Mouse (Mus musculus) layer of hippocampus, adult 8-10 months (tissue): Measurements from ENCODE around the gene Mcts2. TPM values are rescaled to one million over a fixed set of nuclear protein-coding genes. Genes with fewer than 3 reads are reported as not detected.
"Not testable (repeated sequence)": the region's sequence is repeated elsewhere in the genome, so short reads cannot be mapped to it uniquely, and the experiment has no call there.

Experiments
- DNase-seq, 2 experiments: peaks; one replicate each; pipeline ENCODE4 v3.0.0; 2022; ENCODE audit warnings: low spot score in 2 of 2
- total RNA-seq, 4 experiments: library from RNA; stranded (reverse); gene quantifications; 2 replicates each; pipeline ENCODE4 v1.2.4; 2022

The Mcts2 gene
- total RNA-seq: 10 to 100 TPM; 17.7 to 21.8 (median 19.0) TPM

- DNase-seq: peak; percentile 93 to 95
Measured at GRCm38 (mm10) chr2:152686806-152687267, at the start of gene Mcts2. TSS of gene Mcts2 (plus strand) at chr2:152687035.

DNA sequence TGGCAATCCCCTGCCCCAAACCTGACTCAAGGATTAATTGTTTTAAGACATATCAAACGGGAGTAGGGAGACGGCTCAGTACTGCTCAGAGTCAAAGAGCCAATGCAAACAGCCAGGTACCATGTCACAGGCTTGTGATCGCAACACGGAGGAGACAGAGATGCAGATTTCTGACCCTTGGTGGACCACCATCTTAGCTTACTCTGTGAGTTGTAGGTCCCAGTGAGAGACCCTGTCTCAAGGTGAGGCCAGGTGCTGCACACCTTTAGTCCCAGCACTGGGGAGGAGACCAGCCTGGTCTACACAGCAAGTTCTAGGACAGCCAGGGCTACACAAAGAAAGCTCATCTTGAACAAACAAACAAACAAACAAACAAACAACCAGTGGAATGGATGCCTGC, 49.5 kb upstream of the Mcts2 start:
- no peak for DNase-seq

- DNase-seq: no peak
Measured at GRCm38 (mm10) chr2:152638865-152639264, 48.0 kb upstream of the Mcts2 start.

DNA sequence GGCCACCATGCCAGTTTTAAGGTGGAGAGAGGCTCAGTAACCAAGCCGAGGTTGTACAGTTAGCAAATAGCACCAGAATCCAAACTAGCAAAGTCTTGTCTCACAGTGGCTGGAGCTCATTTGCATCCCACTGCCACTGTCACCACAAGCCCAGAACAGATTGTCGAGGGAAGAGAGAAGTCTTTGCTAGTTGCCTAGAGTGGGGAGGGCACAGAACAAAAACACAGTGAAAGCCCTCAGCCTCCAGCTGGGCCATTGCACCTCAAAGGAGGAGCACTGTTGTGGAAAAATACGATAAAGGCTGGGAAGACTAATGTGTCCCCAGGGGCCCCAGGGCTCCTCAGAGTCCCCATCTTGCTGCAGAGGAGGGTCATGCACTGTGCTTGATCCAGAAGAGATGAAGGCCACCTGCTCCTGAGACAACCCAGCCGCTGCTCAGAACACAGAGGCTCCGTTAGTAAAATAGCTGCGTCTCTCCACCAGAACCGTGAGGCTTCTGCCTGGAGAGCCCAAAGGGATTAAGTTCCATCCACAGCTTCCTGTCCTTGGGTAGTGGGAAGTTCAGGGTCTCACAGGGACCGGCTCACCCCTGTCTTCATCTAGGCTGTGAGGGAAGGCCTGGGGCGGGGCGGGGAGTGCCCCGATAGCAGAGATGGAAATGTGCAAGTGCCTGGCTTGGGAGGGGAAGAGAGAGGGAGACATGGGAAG, 47.3 kb upstream of the Mcts2 start:
- no peak for DNase-seq

GRCm38 (mm10) chr2:152652901-152653620, 33.8 kb upstream of the Mcts2 start:
- DNase-seq: no peak

DNA sequence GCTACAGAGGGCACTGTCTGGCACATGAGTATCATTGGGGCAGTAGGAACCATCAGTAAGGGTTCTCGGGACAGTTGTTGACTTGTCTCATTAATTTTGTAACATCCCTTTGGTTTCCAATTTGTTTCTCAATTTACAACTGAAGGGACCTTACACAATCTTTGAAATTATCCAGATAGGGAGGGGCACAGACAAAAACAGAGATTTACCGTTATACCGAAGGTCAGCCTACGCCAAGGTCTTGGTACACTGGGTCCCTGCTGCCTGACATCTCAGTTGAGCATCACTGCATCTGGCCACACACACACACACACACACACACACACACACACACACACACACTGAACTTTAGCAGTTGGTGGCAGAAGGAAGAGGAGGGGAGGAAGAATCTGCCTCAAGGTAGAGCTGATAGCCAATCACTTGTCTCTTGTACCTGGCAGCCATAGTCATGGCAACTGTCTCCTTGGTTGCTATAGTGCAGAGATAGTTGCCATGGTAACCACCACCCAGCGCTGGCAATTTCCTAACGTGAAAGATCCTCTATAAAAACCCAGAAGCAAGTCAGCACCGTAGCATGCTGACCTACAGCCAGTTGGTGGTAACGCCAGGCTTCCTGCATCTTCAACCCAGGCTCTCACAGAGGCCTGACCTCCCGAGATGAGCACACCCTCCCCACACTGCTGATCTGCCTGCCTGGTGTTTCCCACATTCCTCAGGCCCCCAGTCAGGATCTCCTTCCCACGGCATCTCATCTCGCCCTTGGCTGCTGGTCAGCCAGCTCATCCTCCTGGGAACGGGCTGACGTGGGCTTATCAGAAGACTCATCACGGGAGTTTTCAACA, 32.7 kb upstream of the Mcts2 start:
- DNase-seq: peak; percentile 81 to 83

DNA sequence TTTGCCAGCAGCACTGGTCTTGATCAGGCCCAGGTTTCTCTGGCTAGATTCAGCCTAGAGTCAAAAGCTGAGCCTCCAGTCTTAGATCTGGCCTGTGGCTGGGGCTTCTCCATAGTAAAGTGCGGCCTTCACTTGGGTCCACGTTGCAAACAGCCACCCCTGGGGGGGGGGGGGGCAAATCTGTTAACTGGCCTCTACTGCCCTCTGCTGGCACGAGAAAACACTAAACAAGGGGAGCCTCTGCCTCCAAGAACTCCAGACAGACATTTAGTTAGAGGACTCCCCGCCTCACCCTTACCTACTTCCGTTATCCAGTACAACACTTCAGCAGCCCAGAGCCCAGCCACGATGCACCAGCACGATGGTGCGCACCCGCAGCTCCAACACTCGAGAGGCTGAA, 29.4 kb upstream of the Mcts2 start:
- no peak for DNase-seq

DNA sequence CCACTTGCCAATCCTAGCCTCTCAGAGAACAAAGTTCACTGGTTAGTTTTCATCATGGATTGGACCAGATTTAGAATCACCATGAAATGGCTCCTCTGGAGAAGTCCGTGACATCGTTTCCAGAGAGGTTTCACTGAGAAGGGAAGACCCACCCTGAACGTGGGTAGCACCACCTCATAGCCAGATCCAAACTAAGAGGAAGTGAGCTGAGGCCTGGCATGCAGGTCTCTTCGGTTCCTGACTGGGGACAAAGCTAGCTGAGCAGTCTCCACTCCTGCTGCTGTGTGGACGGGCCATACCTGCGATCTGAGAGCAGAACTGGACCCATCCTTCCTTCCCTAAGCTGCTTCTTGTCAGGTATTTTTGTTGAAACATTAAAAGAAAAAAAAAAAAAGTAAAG, 25.7 kb upstream of the Mcts2 start:
- DNase-seq: no peak

- DNase-seq: not testable (repeated sequence)
Measured at GRCm38 (mm10) chr2:152666191-152666590, 20.6 kb upstream of the Mcts2 start.

GRCm38 (mm10) chr2:152669256-152669638, 17.6 kb upstream of the Mcts2 start, which contains the start of gene H13:
TSS of gene H13 (plus strand) at chr2:152669461.
- DNase-seq: peak; percentile 88 to 90

DNA sequence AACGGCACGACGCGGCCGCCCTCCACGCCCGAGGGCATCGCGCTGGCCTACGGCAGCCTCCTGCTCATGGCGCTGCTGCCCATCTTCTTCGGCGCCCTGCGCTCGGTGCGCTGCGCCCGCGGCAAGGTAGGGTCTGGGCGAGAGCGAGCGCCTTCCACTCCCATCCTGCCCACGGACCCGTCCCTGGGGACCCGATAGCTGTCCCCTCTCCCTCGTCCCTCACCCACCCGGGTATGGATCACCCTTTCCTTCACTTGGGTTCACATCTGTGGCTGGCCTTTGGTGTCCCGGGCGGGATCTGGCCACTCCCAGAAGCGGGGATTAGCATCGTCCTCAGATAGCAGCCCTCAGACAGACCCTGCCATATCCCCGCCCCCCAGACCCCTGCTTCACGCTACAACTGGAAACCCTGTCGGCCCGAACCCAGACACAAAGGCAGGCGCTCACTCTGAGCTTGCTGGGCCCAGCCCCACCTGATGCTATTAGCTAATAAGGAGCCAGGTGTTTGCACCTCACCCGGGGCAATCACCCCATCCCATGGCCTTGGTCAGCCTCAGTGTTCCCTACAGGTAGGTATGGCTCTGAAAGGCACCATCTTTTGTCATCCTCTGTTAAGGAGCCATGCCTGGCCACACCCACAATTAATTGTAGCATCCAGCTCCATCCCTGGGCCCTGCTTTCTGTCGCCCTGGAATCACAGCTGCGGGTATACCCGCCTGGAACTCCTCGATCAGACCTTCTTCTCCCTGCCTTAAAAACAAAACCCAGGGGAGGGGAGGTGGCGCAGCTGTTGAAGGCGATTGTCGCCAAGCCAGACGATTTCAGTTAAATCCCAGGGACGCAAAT, 17.0 kb upstream of the Mcts2 start:
- no peak for DNase-seq

DNA sequence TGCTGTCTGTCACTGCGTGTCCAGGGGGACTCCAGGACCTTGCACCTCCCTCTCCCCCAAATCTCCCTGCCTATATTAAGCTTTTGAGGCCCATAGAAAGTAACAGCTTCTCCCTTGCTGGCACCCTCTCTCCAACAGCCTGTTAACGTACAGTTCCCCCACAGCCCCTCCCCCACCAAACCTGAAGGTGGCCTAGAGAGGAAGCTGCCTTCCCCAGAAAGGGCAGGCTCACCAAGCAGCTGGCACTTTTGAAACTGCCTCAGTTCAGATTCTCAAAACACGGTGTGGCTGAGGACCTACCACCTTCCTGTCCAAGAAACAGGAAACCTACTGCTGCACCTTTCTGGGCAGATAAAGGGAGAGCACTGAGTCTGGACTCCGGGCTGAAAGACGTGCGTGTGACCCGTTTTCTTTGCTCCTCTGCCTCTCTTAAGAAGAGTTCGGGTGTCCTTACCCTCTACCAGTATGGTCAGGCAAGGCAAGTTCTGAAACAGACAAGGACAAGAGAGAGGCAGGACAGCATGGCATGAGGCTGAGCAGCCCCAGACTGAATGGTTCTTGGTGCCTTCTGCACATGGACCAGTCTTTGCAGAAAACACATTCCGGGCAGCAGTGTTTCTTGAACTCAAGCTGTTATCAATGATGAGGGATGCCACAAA, 15.7 kb upstream of the Mcts2 start:
- DNase-seq: no peak

GRCm38 (mm10) chr2:152671642-152671999, 15.2 kb upstream of the Mcts2 start:
- DNase-seq: no peak

DNA sequence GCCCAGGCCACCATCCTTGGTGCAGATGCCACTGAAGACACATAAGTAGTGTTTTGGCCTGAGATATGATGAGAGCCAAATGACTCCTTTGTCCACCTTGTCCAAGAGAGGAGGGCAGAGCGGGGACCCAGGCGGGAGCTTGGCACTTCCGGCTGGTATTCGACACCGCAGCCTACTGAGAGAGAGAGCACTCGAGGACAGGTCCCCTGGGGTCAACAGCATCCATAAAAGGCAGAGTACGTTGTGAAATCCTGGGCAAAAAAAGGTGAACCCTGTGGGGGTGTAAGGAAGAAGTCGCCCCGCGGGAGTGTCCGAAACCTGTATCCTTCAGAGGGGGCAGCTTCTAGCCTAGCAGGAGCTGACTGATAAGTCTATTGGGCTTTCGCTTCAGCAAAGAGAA, 14.7 kb upstream of the Mcts2 start:
- DNase-seq: no peak

DNA sequence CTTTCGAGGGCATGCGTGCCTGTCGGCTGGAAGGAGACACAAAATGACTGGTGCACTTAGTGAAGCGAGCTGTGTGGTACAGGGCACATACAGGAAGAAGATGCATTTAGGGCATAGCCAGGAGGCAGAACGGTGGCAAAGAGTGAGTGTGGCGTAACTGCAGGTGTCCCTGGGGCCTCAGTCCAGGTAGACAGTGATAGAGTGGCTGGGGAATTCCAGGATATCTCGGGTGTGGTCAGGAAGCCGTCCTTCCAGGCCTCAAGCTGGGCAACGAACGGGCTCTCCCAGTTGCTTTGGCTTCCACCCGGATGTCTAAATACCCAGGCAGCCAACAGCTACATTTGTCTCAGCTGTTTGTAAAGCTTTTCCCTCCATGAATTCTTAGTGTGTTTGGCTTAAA, 12.7 kb upstream of the Mcts2 start:
- DNase-seq: no peak

DNA sequence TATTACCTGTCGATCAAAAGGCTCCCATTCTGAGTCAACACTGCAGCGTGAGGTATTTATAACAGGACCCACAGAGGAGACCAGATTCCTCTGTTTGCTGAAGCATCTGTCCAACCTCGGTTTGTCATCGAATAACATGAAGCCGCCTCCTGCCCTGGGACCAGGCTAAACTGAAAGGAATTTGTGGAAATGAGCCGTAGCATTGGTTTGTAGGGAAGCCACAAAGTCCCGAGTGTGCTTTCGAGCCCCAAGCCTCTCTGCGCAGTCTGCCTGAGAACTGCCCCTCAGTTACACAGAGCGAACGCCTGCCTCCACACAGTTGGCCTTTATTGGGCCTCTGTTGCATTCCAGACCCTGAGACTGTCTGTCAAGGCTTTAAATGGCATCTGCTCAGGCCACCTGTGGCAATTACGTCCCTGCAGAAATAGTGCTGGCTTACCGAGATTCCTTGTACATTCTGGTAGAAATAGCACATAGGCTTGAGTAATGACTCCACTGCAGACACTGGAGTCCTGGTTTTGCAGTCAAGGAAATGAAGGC, 11.5 kb upstream of the Mcts2 start:
- DNase-seq: no peak

DNA sequence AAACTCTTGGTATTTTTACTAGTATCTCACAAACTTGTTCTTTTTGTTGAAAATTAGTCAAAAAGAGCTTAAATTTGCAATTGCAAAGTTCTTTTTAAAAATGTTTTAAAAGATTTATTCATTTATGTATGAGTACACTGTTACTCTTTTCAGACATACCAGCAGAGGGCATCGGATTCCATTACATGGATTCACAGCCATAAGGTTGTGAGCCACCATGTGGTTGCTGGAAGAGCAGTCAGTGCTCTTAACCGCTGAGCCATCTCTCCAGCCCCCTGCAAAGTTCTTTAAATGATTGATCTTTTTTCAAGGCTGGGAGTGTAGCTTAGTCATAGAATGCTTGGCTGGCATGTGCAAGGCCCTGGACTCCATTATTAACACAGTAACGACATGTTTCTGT, 8.5 kb upstream of the Mcts2 start:
- no peak for DNase-seq

- no peak for DNase-seq
Measured at GRCm38 (mm10) chr2:152678925-152679324, 7.9 kb upstream of the Mcts2 start.

GRCm38 (mm10) chr2:152679701-152680355, 7.0 kb upstream of the Mcts2 start:
- DNase-seq: no peak

GRCm38 (mm10) chr2:152683086-152683485, 3.7 kb upstream of the Mcts2 start:
- DNase-seq: no peak
